Mouse (Mus musculus): ENCODE results near the gene Tmem59l.

Gene Tmem59l

GRCm38 (mm10) chr8:70507027-70507393, 19.9 kb upstream of the Tmem59l start:
- no peak for DNase-seq (ENCODE audit: low spot score)

GRCm38 (mm10) chr8:70506328-70507026, 19.3 kb upstream of the Tmem59l start, which contains the start of gene Rex1bd:
TSS of gene Rex1bd (minus strand) at chr8:70506752.
- DNase-seq (ENCODE audit: low spot score): peak; percentile 89

GRCm38 (mm10) chr8:70505698-70506327, 18.7 kb upstream of the Tmem59l start:
- DNase-seq (ENCODE audit: low spot score): no peak

GRCm38 (mm10) chr8:70504851-70505250, 17.7 kb upstream of the Tmem59l start:
- DNase-seq (ENCODE audit: low spot score): peak; percentile 76

GRCm38 (mm10) chr8:70504291-70504716, 17.1 kb upstream of the Tmem59l start:
- DNase-seq (ENCODE audit: low spot score): no peak

GRCm38 (mm10) chr8:70503062-70503750, 16.0 kb upstream of the Tmem59l start:
- DNase-seq (ENCODE audit: low spot score): peak; percentile 56

GRCm38 (mm10) chr8:70502540-70502939, 15.4 kb upstream of the Tmem59l start:
- DNase-seq (ENCODE audit: low spot score): no peak

- no peak for DNase-seq (ENCODE audit: low spot score)
Measured at GRCm38 (mm10) chr8:70501820-70502529, 14.8 kb upstream of the Tmem59l start.

- DNase-seq (ENCODE audit: low spot score): no peak
Measured at GRCm38 (mm10) chr8:70500386-70501301, 13.5 kb upstream of the Tmem59l start.

GRCm38 (mm10) chr8:70495771-70496062, 8.6 kb upstream of the Tmem59l start:
- no peak for DNase-seq (ENCODE audit: low spot score)

GRCm38 (mm10) chr8:70495001-70495770, 8.0 kb upstream of the Tmem59l start:
- DNase-seq (ENCODE audit: low spot score): no peak

- no peak for DNase-seq (ENCODE audit: low spot score)
Measured at GRCm38 (mm10) chr8:70494416-70494945, 7.3 kb upstream of the Tmem59l start.

GRCm38 (mm10) chr8:70493692-70494415, 6.7 kb upstream of the Tmem59l start:
- DNase-seq (ENCODE audit: low spot score): no peak

- no peak for DNase-seq (ENCODE audit: low spot score)
Measured at GRCm38 (mm10) chr8:70492664-70493640, 5.8 kb upstream of the Tmem59l start, which contains the start of gene Crlf1. TSS of gene Crlf1 (plus strand) at chr8:70493158.

- DNase-seq (ENCODE audit: low spot score): no peak
Measured at GRCm38 (mm10) chr8:70490880-70491495, 3.8 kb upstream of the Tmem59l start.

GRCm38 (mm10) chr8:70490061-70490879, 3.1 kb upstream of the Tmem59l start:
- DNase-seq (ENCODE audit: low spot score): no peak

- DNase-seq (ENCODE audit: low spot score): no peak
Measured at GRCm38 (mm10) chr8:70489576-70489975, 2.4 kb upstream of the Tmem59l start.

Data from spleen, adult 12 weeks (tissue).